Mouse (Mus musculus) kidney, postnatal 0 days (tissue): ENCODE measurements around the gene Wwc1. TPM values are rescaled to one million over a fixed set of nuclear protein-coding genes. Genes with fewer than 3 reads are reported as not detected.
A peak's percentile ranks its signal among the peaks of the same experiment; 100 is the strongest.

Experiments
- ATAC-seq: fragments of 200-750 bp; cut with Nextera tagmentation; replicated peaks from 2 replicates; pipeline ENCODE4 v1.8.0; 2017; ENCODE audit warnings: low read depth, moderate number of reproducible peaks, moderate TSS enrichment, moderate library complexity; ENCODE audit not compliant: low FRiP score
- DNase-seq: peaks from one replicate; pipeline ENCODE4 v3.0.0-alpha.2; 2016; ENCODE audit warnings: low spot score
- H3K27ac ChIP-seq: fragments of 300-500 bp; sonication (generic); 2 replicates; pipeline ENCODE4 v1.5.1; 2014; ENCODE audit warnings: mild to moderate bottlenecking
- H3K27me3 ChIP-seq: fragments of 300-500 bp; sonication (generic); 2 replicates; pipeline ENCODE4 v1.6.1; 2014; ENCODE audit warnings: low read length, mixed read lengths; ENCODE audit not compliant: insufficient read depth
- H3K36me3 ChIP-seq: fragments of 300-500 bp; sonication (generic); 2 replicates; pipeline ENCODE4 v1.6.1; 2014; ENCODE audit warnings: low read length, mixed read lengths; ENCODE audit not compliant: insufficient read depth
- H3K4me1 ChIP-seq: fragments of 300-500 bp; sonication (generic); replicated peaks from 2 replicates; pipeline ENCODE4 v1.6.1; 2014; ENCODE audit warnings: antibody characterized with exemption, low read length, mixed read lengths; ENCODE audit not compliant: insufficient read depth
- H3K4me2 ChIP-seq: fragments of 300-500 bp; sonication (generic); 2 replicates; pipeline ENCODE4 v1.6.1; 2014; ENCODE audit warnings: mild to moderate bottlenecking, low read length, moderate library complexity, mixed read lengths
- H3K4me3 ChIP-seq: fragments of 300-500 bp; sonication (generic); replicated peaks from 2 replicates; pipeline ENCODE4 v1.5.1; 2014; ENCODE audit warnings: low read depth, low read length
- H3K9ac ChIP-seq: fragments of 300-500 bp; sonication (generic); 2 replicates; pipeline ENCODE4 v1.6.1; 2014; ENCODE audit warnings: low read depth, low read length
- H3K9me3 ChIP-seq: fragments of 300-500 bp; sonication (generic); replicated peaks from 2 replicates; pipeline ENCODE4 v1.6.1; 2016; ENCODE audit warnings: low read length, inconsistent platforms, mixed read lengths
- CTCF ChIP-seq: IDR thresholded peaks from 2 replicates; pipeline ENCODE4 v1.5.1; 2016; ENCODE audit warnings: antibody characterized with exemption, low read depth, mild to moderate bottlenecking, moderate library complexity
- WGBS: fragments of 180-500 bp; shearing (Covaris S2); extraction: QIAGEN DNeasy Blood & Tissue Kit; methylation state at CpG from one replicate; pipeline ENCODE4 v1.1.7; 2014; 5-methylcytosine and 5-hydroxymethylcytosine counted together
- polyA plus RNA-seq: library from polyadenylated mRNA; unstranded; fragments of >200 nt; fragmentation: Nextera tagmentation; extraction: Ambion mirVana; gene quantifications from 2 replicates; pipeline ENCODE4 v1.2.1, GENCODE M21; 2015

The Wwc1 gene
- polyA plus RNA-seq, 1 experiment from 2014 or later, result 20.4 TPM

DNA sequence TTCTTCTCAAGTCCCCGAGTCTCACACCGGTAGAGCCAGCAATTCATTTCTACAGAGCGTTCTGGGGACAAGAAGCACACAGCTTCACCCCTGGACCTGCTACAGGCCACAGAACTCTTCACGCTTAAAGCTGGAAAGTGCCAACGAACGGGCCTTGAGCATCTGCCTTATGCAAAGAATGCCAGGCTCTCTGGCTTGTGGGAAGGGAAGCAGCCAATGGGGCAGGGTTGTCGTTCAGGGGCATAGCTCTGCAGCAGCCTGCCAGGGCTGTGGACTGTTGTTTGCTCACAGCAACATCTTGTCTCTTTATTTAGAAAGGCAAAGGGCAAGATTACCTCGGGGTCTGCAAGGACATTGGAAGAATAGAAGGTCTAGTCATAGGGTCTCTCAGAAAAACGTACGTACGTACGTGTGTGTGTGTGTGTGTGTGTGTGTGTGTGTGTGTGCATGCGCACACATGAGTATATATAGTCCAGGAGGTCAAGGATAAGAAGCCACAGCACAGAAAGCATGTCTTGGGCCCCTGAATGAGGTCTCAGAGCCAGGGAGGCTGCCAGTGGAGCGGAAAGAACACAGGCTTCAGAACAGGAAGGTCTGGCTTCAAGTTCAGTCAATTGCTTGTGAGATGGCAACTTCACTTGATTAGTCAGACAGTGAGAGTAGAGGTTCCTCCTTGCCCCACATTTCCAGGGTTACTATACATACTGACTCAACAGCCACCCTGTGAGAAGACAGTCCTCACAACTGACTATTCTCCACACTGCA lies 48.0 kb downstream of the Wwc1 start:
- ATAC-seq, result no peak
- H3K4me1 ChIP-seq, result peaks cover 32% of the 10 kb centered on the region
- 76% methylated on average over 14 of the region's 14 CpGs for WGBS
- H3K9ac ChIP-seq, result no peak overlapping the region
- no peaks in the 10 kb centered on the region for H3K27me3 ChIP-seq
- no peak overlapping the region for H3K4me3 ChIP-seq
- H3K27ac ChIP-seq, result peak overlapping the region; percentile 77
- no peak for DNase-seq
- no peak for TF ChIP-seq CTCF
- no peaks in the 10 kb centered on the region for H3K36me3 ChIP-seq
- no peaks in the 10 kb centered on the region for H3K9me3 ChIP-seq
- H3K4me2 ChIP-seq, result no peak overlapping the region

DNA sequence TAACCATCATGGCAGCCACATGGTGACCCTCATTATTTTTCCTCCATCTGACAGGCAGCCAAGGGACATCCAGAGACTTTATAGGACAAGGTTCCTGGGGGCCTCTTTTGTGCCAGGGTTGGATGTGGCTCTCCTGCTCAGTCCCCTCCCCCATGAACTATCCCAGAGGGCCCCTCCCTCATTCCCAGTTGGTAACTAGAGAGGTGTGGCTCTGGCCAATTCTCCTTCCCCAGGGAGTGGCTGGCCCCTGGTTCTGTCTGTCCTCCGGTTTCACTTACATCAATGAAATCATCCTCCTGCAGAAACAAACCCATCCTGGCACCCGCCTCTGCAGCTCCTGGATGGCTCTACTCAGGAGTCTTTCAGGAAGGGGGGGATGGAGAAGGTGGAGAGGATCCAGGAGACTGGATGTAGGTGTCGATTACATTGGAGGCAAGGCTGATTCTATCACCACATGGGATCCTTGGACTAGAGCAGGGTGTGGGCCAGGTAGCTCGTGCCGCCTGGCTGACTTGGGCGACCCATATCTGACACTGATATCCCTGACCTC lies 49.7 kb downstream of the Wwc1 start:
- no peak overlapping the region for H3K4me2 ChIP-seq
- no peak overlapping the region for H3K9ac ChIP-seq
- no peak for TF ChIP-seq CTCF
- 53% methylated on average over 6 of the region's 6 CpGs for WGBS
- DNase-seq, result no peak
- H3K4me3 ChIP-seq, result no peak overlapping the region
- H3K36me3 ChIP-seq, result no peaks in the 10 kb centered on the region
- H3K27ac ChIP-seq, result no peak overlapping the region
- H3K4me1 ChIP-seq, result peaks cover 27% of the 10 kb centered on the region
- H3K9me3 ChIP-seq, result no peaks in the 10 kb centered on the region
- ATAC-seq, result no peak
- no peaks in the 10 kb centered on the region for H3K27me3 ChIP-seq

DNA sequence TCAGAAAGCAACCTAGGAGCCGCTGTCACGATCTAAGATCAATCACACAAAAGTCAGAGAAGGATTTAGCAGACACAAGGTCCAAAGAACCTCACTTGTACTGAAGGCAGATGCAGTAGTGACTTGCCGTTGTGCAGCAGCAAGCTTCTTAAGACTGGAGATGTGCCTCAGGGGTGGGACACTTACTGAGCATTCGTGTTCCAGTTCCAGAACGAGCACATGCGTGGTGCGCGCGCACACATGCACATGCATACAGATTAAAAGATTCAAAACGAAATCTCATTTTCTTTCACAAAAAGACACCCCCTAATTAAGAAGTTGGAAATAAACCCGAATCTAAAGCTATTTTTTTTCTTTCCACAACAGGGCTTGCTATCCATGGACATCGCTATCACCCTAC lies 51.9 kb downstream of the Wwc1 start:
- WGBS, result 93% methylated on average over 12 of the region's 12 CpGs
- no peaks in the 10 kb centered on the region for H3K36me3 ChIP-seq
- H3K4me3 ChIP-seq, result no peak overlapping the region
- DNase-seq (no peak), ATAC-seq (no peak)
- no peaks in the 10 kb centered on the region for H3K27me3 ChIP-seq
- no peak overlapping the region for H3K27ac ChIP-seq
- peaks cover 20% of the 10 kb centered on the region for H3K4me1 ChIP-seq
- no peak overlapping the region for H3K4me2 ChIP-seq
- no peak overlapping the region for H3K9ac ChIP-seq
- TF ChIP-seq CTCF, result no peak
- no peaks in the 10 kb centered on the region for H3K9me3 ChIP-seq

DNA sequence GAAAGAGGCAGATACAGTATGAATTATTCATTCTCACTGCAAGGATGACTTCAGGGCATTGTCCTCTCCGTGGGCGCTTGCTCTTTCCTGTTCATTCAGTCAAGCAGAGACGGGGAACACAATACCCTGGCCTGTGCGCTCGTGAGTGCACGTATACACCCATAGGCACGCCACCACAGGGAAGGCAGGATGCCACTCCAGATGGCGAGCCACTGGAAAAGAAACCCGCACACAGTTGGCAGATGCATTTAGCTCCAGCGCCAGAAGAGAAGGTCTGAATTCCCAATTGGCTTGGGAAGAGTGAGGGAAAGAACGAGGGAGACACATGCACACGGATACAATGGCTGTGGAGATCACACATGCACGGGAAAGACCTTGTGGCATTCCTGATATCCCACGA lies 53.0 kb downstream of the Wwc1 start:
- DNase-seq (no peak), ATAC-seq (no peak)
- H3K4me2 ChIP-seq, result no peak overlapping the region
- peaks cover 20% of the 10 kb centered on the region; the same call in 1 of the 2 replicates for H3K4me1 ChIP-seq
- H3K9ac ChIP-seq, result no peak overlapping the region
- TF ChIP-seq CTCF, result no peak
- 59% methylated on average over 14 of the region's 14 CpGs for WGBS
- no peak overlapping the region for H3K4me3 ChIP-seq
- no peaks in the 10 kb centered on the region for H3K27me3 ChIP-seq
- H3K9me3 ChIP-seq, result no peaks in the 10 kb centered on the region
- no peaks in the 10 kb centered on the region for H3K36me3 ChIP-seq
- H3K27ac ChIP-seq, result peak overlapping the region; percentile 28; the same call in 1 of the 2 replicates

DNA sequence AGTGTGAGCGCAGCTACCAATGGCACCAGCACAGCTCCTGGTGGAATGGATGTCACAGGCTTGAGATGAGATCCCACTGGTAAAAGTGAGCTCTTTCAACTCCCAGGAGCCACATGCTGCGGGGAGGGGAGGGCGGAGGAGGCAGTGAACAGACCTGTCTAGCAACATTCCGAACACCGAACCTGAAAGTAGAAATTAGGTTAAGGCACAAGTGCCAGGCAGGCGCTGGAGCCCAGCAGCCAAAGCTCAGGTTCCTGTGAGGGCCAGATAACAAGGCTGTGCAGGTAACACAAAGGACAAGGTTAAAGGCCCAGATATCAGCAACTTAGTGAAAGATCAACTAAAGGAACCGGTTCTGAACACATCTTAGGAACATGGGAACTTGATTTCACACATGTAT lies 54.7 kb downstream of the Wwc1 start:
- peak; percentile 46 for DNase-seq
- peak overlapping the region; percentile 77 for H3K27ac ChIP-seq
- no peaks in the 10 kb centered on the region for H3K27me3 ChIP-seq
- H3K4me1 ChIP-seq, result peaks cover 22% of the 10 kb centered on the region
- H3K4me2 ChIP-seq, result no peak overlapping the region
- no peaks in the 10 kb centered on the region for H3K9me3 ChIP-seq
- H3K36me3 ChIP-seq, result no peaks in the 10 kb centered on the region
- no peak for TF ChIP-seq CTCF
- no peak overlapping the region for H3K4me3 ChIP-seq
- WGBS, result 62% methylated on average over 7 of the region's 7 CpGs
- no peak overlapping the region for H3K9ac ChIP-seq
- peak; percentile 65 for ATAC-seq

DNA sequence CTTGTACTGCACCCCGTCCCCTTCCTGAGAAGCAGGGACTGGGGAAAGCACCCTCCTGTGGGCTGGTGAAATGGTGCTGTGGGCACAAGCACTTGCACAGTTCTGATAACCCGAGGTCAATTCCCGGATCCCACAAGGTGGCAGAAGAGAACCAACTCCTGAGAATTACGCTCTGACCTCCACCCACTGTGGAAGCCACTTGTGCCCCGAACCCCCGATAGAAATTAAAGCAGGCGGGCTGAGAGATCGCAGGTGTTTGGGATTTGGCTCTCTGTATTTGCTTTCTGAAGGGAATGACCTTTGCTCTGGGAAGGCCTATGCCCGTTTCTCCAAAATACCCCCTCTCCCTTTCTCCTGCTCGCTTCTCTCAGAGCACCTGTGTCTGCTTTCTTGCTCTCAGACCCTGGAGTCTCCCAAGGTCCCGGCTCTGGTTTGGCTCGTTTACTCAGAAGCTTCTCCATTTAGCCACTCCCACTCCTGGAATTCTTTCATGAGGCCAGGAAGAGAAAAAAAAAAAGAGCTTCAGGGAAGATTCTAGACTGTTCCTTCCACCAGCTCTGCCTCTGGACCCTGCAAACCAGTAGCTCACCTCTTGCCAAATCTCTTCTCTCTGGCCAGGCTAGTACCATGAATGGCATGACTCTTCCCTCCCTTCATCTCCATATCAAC lies 58.0 kb downstream of the Wwc1 start:
- Histone ChIP-seq H3K9ac (no peak overlapping the region), H3K4me2 (no peak overlapping the region), H3K4me3 (no peak overlapping the region), H3K9me3 (no peaks in the 10 kb centered on the region), H3K27ac (peak overlapping the region; percentile 39; the same call in 1 of the 2 replicates), H3K4me1 (peaks cover 25% of the 10 kb centered on the region), H3K27me3 (no peaks in the 10 kb centered on the region), H3K36me3 (no peaks in the 10 kb centered on the region)
- ATAC-seq, result no peak
- TF ChIP-seq CTCF, result peak; percentile 59
- WGBS, result 23% methylated on average over 12 of the region's 12 CpGs
- no peak for DNase-seq
